Mouse (Mus musculus) liver, embryonic 12.5 days (tissue): ENCODE measurements around the gene Zswim3. TPM values are rescaled to one million over a fixed set of nuclear protein-coding genes. Genes with fewer than 3 reads are reported as not detected.

Experiments
- ATAC-seq: fragments of 200-750 bp; cut with Nextera tagmentation; 2 replicates; pipeline ENCODE4 v1.8.0; 2017; ENCODE audit warnings: moderate number of reproducible peaks, mild to moderate bottlenecking, moderate library complexity
- H3K27ac ChIP-seq: fragments of 300-500 bp; sonication (generic); 2 replicates; pipeline ENCODE4 v1.5.1; 2016; ENCODE audit warnings: mild to moderate bottlenecking
- H3K27me3 ChIP-seq: fragments of 300-500 bp; sonication (generic); replicated peaks from 2 replicates; pipeline ENCODE4 v1.6.1; 2016; ENCODE audit warnings: mild to moderate bottlenecking, moderate library complexity
- H3K36me3 ChIP-seq: fragments of 300-500 bp; sonication (generic); 2 replicates; pipeline ENCODE4 v1.6.1; 2016; ENCODE audit warnings: mild to moderate bottlenecking, moderate library complexity
- H3K4me1 ChIP-seq: fragments of 300-500 bp; sonication (generic); 2 replicates; pipeline ENCODE4 v1.6.1; 2016
- H3K4me2 ChIP-seq: fragments of 300-500 bp; sonication (generic); 2 replicates; pipeline ENCODE4 v1.6.1; 2016; ENCODE audit warnings: mild to moderate bottlenecking, moderate library complexity
- H3K4me3 ChIP-seq: fragments of 300-500 bp; sonication (generic); 2 replicates; pipeline ENCODE4 v1.5.1; 2016; ENCODE audit warnings: mild to moderate bottlenecking, moderate library complexity
- H3K9ac ChIP-seq: fragments of 300-500 bp; sonication (generic); 2 replicates; pipeline ENCODE4 v1.6.1; 2016; ENCODE audit warnings: mild to moderate bottlenecking, moderate library complexity
- H3K9me3 ChIP-seq: fragments of 300-500 bp; sonication (generic); replicated peaks from 2 replicates; pipeline ENCODE4 v1.6.1; 2016; ENCODE audit warnings: mild to moderate bottlenecking, moderate library complexity
- WGBS: fragments of 180-500 bp; shearing (Covaris S2); methylation state at CpG from one replicate; pipeline ENCODE4 v1.1.7; 2016; ENCODE audit not compliant: insufficient replicate concordance; 5-methylcytosine and 5-hydroxymethylcytosine counted together
- polyA plus RNA-seq: library from polyadenylated mRNA; unstranded; fragments of >200 nt; fragmentation: Nextera tagmentation; extraction: Ambion mirVana; gene quantifications from 2 replicates; pipeline ENCODE4 v1.2.1, GENCODE M21; 2016

The Zswim3 gene
- polyA plus RNA-seq, result 4.8 and 5.9 TPM in 2 replicates

DNA sequence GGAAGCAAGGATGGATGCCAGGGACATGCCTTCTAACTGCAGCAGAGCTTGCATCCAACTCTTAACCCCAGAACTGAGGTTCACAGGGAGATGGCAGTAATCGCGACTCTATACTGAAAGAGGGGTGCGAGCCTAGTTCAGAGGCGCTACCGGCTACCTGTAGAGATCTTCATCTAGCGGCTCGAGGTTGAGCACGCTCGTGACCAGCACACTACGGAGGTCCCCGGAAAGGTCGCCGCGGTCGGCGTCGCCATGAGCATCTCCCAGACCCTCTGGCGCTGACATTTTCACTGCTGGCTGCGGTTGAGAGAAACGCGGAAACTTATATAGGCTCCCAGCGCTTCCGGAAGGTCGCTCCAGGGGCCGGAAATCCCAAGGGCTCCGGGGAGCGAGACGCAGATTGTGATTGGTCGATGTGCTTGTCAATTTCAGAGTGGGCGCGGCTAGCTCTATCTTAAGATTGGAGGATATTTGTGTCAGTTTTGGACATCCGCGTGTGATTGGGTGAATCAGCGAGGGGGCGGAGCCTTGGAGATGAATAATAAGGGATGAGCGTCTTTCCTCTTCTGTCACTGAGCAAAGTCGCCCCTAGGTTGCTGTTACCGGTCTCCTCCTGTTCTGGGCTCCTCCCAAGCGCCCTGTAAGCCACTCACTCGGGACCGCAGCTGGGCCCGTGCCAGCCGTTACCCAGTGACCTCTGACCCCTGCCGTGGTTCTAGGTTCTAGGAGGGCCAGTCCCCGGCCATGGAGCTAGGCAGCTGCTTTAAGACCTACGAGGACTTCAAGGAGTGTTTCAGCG lies at the start of gene Zswim3, which contains the start of gene Acot8:
Zswim3 (plus strand) TSS at position 566 of the 799 bp plus-strand sequence.
Acot8 (minus strand) TSS at position 350 of the 799 bp plus-strand sequence.
- under 1% methylated on average over 47 of the region's 47 CpGs for WGBS
- Histone ChIP-seq H3K27ac (peak within 1 kb of the TSS; percentile 96), H3K27me3 (no peaks in the 10 kb centered on the region), H3K9ac (peak within 1 kb of the TSS; percentile 85), H3K4me1 (peaks cover 42% of the 10 kb centered on the region), H3K9me3 (no peaks in the 10 kb centered on the region), H3K4me3 (peak within 1 kb of the TSS; percentile 71), H3K4me2 (peak within 1 kb of the TSS; percentile 92), H3K36me3 (peaks cover 47% of the 10 kb centered on the region)
- peak; percentile 92 for ATAC-seq

DNA sequence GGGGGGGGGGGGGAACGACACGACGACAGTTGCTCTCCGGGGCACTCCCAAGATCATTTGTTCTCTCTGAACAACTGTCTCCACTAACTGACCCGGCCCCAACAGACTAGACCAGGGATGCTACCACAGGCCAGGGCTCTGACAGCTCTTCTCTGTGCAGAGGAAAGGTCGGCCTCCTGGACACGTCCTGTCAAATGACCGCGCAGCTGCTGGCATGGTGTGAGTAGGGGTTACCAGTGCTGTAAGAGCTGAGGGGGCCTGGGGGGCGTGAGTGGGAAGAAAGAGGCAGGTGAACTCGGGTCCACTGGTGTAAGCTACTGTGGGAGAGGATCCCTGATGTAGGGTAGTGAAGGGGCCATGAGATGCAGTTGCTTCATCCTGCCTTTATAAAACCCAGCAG lies 47.1 kb upstream of the Zswim3 start:
- peaks cover 61% of the 10 kb centered on the region for H3K4me1 ChIP-seq
- ATAC-seq, result no peak
- H3K4me2 ChIP-seq, result 0 out of 2 replicates have a peak overlapping the region, but pooled peaks have one; percentile 56

DNA sequence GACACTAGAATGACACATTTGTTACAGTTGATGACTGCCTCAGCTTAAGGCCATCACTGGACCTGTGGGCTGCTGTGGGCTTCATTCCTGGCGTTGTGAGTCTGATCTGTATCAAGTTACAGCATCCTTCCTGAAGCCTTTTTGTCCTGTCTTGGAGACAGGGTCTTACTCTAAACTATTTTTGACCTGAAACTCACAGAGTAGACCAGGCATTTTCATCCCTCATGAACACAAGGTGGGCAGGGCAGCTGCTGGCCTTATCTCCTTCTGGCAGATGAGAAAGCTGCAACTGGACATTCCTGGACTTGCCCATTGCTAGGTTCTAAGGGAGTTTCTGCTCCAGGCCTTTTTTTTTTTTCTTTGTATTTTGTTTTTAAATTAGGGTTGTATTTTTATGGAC lies 46.2 kb upstream of the Zswim3 start:
- ATAC-seq, result peak; percentile 75
- Histone ChIP-seq H3K4me3 (no peak overlapping the region), H3K4me1 (peaks cover 69% of the 10 kb centered on the region), H3K27ac (peak overlapping the region; percentile 95), H3K4me2 (peak overlapping the region; percentile 56), H3K9me3 (no peaks in the 10 kb centered on the region), H3K9ac (peak overlapping the region; percentile 63), H3K27me3 (no peaks in the 10 kb centered on the region), H3K36me3 (peaks cover 100% of the 10 kb centered on the region)
- WGBS, result 43% methylated on average over 1 of the region's 1 CpGs

More for the DNA sequence above, 47.1 kb upstream of the Zswim3 start:
- Histone ChIP-seq H3K36me3 (peaks cover 100% of the 10 kb centered on the region), H3K27ac (peak overlapping the region; percentile 95), H3K9ac (peak overlapping the region; percentile 63; the same call in 1 of the 2 replicates), H3K9me3 (no peaks in the 10 kb centered on the region), H3K27me3 (no peaks in the 10 kb centered on the region), H3K4me3 (no peak overlapping the region)
- 90% methylated on average over 11 of the region's 11 CpGs for WGBS

DNA sequence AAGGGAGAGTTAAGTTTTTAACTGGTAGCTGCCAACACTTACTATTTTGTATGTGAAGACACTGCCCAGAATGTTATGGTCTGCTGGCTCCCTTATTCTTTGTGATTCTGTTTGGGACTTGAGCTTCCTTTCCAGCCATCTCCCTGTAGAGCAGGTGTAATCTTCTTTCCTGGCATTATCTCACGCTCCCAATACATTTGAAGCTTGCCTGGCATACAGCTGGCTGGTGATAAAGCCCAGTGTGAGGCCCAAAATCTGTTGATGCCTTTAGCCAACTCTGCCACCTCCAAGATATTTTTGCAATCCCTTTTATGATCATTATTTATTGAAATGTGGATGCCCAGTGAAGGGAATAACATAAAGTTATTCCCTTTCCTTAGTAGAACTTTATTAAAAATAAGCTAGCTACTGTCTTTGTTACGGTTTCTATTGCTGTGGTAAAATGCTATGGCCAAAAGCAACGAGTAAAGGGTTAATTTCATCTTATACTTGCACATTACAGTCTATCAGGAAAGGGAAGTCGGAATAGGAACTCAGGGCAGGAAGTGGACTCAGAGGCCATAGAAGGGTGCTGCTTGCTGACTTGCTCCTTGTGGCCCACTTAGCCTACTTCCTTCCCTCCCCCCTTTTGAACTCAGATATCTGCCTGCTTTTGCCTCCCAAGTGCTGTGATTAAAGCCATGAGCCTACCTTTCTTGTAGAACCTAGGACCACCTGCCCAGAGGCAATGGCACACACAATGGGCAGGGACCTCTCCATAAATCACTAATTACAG lies 44.7 kb upstream of the Zswim3 start:
- ATAC-seq, result peak; percentile 80
- Histone ChIP-seq H3K9ac (peak overlapping the region; percentile 63), H3K9me3 (no peaks in the 10 kb centered on the region), H3K27ac (peak overlapping the region; percentile 95), H3K4me1 (peaks cover 75% of the 10 kb centered on the region), H3K27me3 (no peaks in the 10 kb centered on the region), H3K4me2 (peak overlapping the region; percentile 56), H3K4me3 (0 out of 2 replicates have a peak overlapping the region, but pooled peaks have one; percentile 16), H3K36me3 (peaks cover 95% of the 10 kb centered on the region)
- whole genome bisulfite sequencing, result 42% methylated on average over 4 of the region's 4 CpGs

DNA sequence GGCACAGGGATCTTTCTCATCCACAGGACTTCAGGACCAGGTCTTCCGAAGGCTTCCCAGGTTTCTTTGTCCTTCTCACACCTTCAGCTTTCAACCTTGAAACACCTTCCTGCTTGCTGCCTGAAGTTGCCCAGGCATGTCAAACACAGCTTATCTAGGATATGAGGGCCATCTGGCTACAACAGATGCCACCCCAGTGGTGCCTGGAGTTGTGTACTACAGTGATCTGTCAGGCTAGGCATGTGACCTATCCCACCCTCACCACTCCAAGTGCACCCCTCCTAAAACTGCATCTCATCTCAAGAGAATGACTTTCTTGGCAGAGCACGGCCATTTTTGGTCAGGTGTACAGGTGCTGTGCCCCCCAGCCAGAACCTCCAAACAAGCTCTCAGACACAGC lies 43.4 kb upstream of the Zswim3 start:
- Histone ChIP-seq H3K36me3 (peaks cover 95% of the 10 kb centered on the region), H3K9ac (peak overlapping the region; percentile 62), H3K4me2 (peak overlapping the region; percentile 56), H3K27ac (peak overlapping the region; percentile 95), H3K4me1 (peaks cover 78% of the 10 kb centered on the region), H3K27me3 (no peaks in the 10 kb centered on the region), H3K4me3 (no peak overlapping the region), H3K9me3 (no peaks in the 10 kb centered on the region)
- WGBS, result 64% methylated on average over 2 of the region's 2 CpGs
- ATAC-seq, result peak; percentile 92

DNA sequence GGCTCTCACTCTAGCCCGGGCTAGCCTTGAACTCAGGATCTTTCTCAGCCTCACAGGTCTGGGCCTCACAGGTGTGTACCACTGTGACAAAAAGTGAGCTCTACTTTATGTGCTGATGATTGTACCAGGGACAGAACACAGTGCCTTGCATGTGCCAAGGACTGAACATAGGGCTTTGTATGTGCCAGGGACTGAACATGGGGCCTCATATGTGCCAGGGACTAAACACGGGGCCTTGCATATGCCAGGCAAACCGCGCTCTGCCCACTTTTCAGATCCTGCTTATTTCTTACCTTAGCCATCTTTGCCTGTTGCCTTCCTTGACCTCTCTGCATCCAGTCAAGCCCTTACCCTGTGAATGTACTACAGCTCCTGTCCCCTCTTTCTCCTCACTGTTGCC lies 42.9 kb upstream of the Zswim3 start:
- 92% methylated on average over 4 of the region's 4 CpGs for WGBS
- Histone ChIP-seq H3K27ac (peak overlapping the region; percentile 95), H3K4me1 (peaks cover 76% of the 10 kb centered on the region)

DNA sequence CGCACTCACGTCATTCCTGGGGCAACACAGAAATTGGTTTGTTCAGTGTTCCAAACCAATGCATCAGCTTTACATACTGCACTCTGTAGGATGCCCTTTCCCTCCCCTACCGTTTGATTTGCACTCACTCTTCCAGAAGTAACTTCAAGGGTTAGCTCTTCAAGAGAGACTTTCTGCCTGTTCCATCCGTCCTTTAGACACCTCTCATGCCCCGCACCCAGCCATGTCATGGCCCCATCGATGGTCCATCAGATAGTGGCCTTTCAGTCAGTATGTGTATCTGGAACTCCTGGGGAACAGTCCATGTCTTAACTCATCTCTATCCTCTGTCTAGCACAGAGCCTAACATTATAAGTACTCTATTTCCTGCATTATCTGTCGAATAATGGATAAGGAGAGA lies 42.3 kb upstream of the Zswim3 start:
- peaks cover 71% of the 10 kb centered on the region for H3K4me1 ChIP-seq
- peak; percentile 18; the same call in 1 of the 2 replicates for ATAC-seq

More for the DNA sequence above, 42.9 kb upstream of the Zswim3 start:
- ATAC-seq, result no peak
- H3K4me3 ChIP-seq, result no peak overlapping the region
- peaks cover 95% of the 10 kb centered on the region for H3K36me3 ChIP-seq
- H3K4me2 ChIP-seq, result peak overlapping the region; percentile 56
- no peaks in the 10 kb centered on the region for H3K27me3 ChIP-seq
- H3K9ac ChIP-seq, result peak overlapping the region; percentile 62
- no peaks in the 10 kb centered on the region for H3K9me3 ChIP-seq

DNA sequence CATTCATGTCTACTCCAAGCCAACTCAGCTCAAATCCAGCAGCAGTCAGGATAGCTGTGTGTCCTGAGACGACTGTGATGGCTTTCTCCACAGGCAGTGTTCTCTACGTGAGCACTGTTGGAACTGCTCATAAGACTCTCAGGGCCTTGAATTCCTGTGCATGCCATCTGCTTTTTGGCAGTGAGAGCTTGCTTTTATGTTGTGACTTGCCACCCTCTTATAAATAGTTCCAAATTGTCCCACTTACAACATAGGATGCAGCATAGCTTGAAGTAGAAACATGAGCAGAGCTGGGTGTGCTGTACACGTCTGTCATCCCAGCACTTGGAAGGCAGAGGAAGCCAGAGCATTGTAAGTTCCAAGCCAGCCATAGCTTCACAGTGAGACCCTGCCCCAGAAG lies 39.1 kb upstream of the Zswim3 start:
- no peak for ATAC-seq
- Histone ChIP-seq H3K4me2 (no peak overlapping the region), H3K9me3 (no peaks in the 10 kb centered on the region), H3K27ac (peak overlapping the region; percentile 64), H3K27me3 (no peaks in the 10 kb centered on the region), H3K4me1 (peaks cover 51% of the 10 kb centered on the region), H3K4me3 (no peak overlapping the region), H3K36me3 (peaks cover 76% of the 10 kb centered on the region), H3K9ac (no peak overlapping the region)
- 77% methylated on average over 3 of the region's 3 CpGs for WGBS

More for the DNA sequence above, 42.3 kb upstream of the Zswim3 start:
- H3K9me3 ChIP-seq, result no peaks in the 10 kb centered on the region
- peak overlapping the region; percentile 62 for H3K9ac ChIP-seq
- peak overlapping the region; percentile 56; the same call in 1 of the 2 replicates for H3K4me2 ChIP-seq
- no peak overlapping the region for H3K4me3 ChIP-seq
- H3K36me3 ChIP-seq, result peaks cover 95% of the 10 kb centered on the region
- H3K27ac ChIP-seq, result peak overlapping the region; percentile 95
- no peaks in the 10 kb centered on the region for H3K27me3 ChIP-seq
- WGBS, result 75% methylated on average over 7 of the region's 7 CpGs

DNA sequence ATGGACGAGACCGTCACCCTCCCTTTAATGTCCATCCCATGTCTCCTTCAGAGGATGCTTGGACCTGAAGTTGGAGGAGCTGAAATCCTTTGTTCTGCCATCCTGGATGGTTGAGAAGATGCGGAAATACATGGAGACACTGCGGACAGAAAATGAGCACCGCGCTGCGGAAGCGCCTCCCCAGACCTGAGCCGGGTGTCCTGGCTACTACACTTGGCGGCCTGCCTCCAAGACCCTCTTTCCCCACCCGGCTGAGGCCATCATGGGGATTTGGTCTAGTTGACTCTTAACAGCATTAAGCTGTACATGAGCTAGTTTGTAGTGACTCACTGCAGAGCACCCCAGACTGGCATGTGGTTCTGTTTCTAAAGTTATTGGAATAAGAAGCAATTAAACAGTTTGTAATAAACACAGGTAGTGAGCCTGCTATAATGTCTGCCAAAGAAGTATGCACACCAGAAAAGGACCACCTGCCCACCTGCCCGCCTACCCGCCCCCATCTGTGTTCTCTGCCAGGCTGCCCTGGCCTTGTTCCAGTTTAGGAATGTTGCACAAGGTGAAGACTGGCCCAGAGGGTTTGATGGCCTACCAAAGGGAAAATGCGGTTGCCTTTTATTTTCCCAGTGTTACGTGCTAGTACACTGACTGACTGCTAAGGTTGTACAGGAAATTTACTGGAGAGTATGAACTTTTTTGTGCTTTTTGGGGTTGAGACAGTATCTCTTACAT lies 36.9 kb upstream of the Zswim3 start:
- H3K4me2 ChIP-seq, result peak overlapping the region; percentile 74
- peak overlapping the region; percentile 18; the same call in 1 of the 2 replicates for H3K9ac ChIP-seq
- no peaks in the 10 kb centered on the region for H3K9me3 ChIP-seq
- no peak for ATAC-seq
- peak overlapping the region; percentile 13 for H3K4me3 ChIP-seq
- peak overlapping the region; percentile 72 for H3K27ac ChIP-seq
- 89% methylated on average over 15 of the region's 15 CpGs for WGBS
- H3K27me3 ChIP-seq, result no peaks in the 10 kb centered on the region
- peaks cover 51% of the 10 kb centered on the region for H3K4me1 ChIP-seq
- H3K36me3 ChIP-seq, result peaks cover 76% of the 10 kb centered on the region

DNA sequence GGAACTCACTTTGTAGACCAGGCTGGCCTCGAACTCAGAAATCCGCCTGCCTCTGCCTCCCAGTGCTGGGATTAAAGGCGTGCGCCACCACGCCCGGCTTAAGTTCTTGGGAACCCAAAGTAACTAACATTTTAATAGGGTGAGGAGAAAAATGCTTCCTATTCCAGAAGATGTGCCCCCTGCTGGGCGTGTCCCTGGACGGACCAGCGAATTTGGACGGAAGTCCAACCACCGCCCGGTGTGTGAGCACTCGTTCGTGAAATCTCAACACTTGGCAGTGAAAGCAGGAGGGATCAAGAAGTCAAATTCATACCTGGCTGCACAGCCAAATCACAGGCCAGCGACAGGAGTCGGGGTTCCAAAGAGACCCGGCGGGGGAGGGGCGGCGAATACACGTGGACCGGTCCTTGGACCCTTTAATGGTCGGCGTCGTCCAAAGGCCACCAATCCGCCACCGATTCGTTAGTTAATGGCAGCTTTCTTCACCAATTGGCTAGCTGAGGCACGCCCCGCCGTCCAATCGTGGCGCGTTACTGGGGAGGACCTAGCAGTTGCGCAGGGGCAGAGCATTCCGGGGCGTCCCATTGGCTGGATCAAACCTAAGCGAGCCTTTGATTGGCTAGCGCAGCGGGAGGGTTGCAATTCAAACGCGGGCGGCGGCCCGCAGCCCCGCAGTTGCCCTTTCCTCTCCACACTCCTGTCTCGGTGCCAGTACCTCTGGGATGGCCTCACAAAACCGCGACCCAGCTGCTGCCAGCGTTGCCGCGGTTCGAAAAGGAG lies 35.5 kb upstream of the Zswim3 start, which contains the start of gene Ube2c:
Ube2c (plus strand) TSS at position 641 of the 780 bp plus-strand sequence.
- peak within 1 kb of the TSS; percentile 97 for H3K9ac ChIP-seq
- peak within 1 kb of the TSS; percentile 98 for H3K4me3 ChIP-seq
- H3K27ac ChIP-seq, result peak within 1 kb of the TSS; percentile 96
- H3K4me1 ChIP-seq, result peaks cover 57% of the 10 kb centered on the region
- peak within 1 kb of the TSS; percentile 85 for H3K4me2 ChIP-seq
- H3K36me3 ChIP-seq, result peaks cover 74% of the 10 kb centered on the region
- WGBS, result 1% methylated on average over 53 of the region's 53 CpGs
- no peaks in the 10 kb centered on the region for H3K27me3 ChIP-seq
- H3K9me3 ChIP-seq, result no peaks in the 10 kb centered on the region
- peak; percentile 95 for ATAC-seq
